Mouse (Mus musculus): ENCODE data around the gene Naaladl2. TPM values are rescaled to one million over a fixed set of nuclear protein-coding genes. Genes with fewer than 3 reads are reported as not detected.

Gene Naaladl2
- polyA plus RNA-seq, 1 experiment from 2014 or later: 3.3 TPM

- 74% methylated on average over 4 of the region's 4 CpGs for WGBS
- H3K4me2 ChIP-seq (ENCODE audit: low read depth, low read length): no peak overlapping the region
- no peak for ATAC-seq (ENCODE audit: low read depth)
Measured at GRCm38 (mm10) chr3:25113107-25113506, 31.0 kb downstream of the Naaladl2 start.

GRCm38 (mm10) chr3:25108997-25109396 lies 35.1 kb downstream of the Naaladl2 start:
- Histone ChIP-seq H3K27ac (replicated peaks; ENCODE audit: low read depth, low read length) (no peak overlapping the region), H3K27me3 (replicated peaks; ENCODE audit: control insufficient read depth, insufficient read depth, low read length) (no peaks in the 10 kb centered on the region), H3K36me3 (ENCODE audit: control insufficient read depth, insufficient read depth, low read length) (no peaks in the 10 kb centered on the region), H3K4me3 (ENCODE audit: low read depth, low read length) (no peak overlapping the region), H3K4me2 (ENCODE audit: low read depth, low read length) (no peak overlapping the region), H3K4me1 (ENCODE audit: control insufficient read depth, insufficient read depth, low read length) (no peaks in the 10 kb centered on the region), H3K9ac (ENCODE audit: low read depth, low read length) (no peak overlapping the region), H3K9me3 (ENCODE audit: control insufficient read depth, low read length) (no peaks in the 10 kb centered on the region)
- peak; percentile 86; the same call in 1 of the 2 replicates for ATAC-seq (ENCODE audit: low read depth)
- WGBS: 42% methylated on average over 3 of the region's 3 CpGs
- DNase-seq (ENCODE audit: low spot score): peak; percentile 82

More at GRCm38 (mm10) chr3:25113107-25113506, 31.0 kb downstream of the Naaladl2 start:
- no peaks in the 10 kb centered on the region for H3K27me3 ChIP-seq (replicated peaks; ENCODE audit: control insufficient read depth, insufficient read depth, low read length)
- no peak overlapping the region for H3K4me3 ChIP-seq (ENCODE audit: low read depth, low read length)
- no peaks in the 10 kb centered on the region for H3K36me3 ChIP-seq (ENCODE audit: control insufficient read depth, insufficient read depth, low read length)
- DNase-seq (ENCODE audit: low spot score): no peak
- no peaks in the 10 kb centered on the region for H3K4me1 ChIP-seq (ENCODE audit: control insufficient read depth, insufficient read depth, low read length)
- H3K27ac ChIP-seq (replicated peaks; ENCODE audit: low read depth, low read length): no peak overlapping the region
- H3K9ac ChIP-seq (ENCODE audit: low read depth, low read length): no peak overlapping the region
- H3K9me3 ChIP-seq (ENCODE audit: control insufficient read depth, low read length): no peaks in the 10 kb centered on the region

- Histone ChIP-seq H3K9me3 (ENCODE audit: control insufficient read depth, low read length) (no peaks in the 10 kb centered on the region), H3K27ac (replicated peaks; ENCODE audit: low read depth, low read length) (no peak overlapping the region), H3K9ac (ENCODE audit: low read depth, low read length) (no peak overlapping the region), H3K4me2 (ENCODE audit: low read depth, low read length) (no peak overlapping the region), H3K4me3 (ENCODE audit: low read depth, low read length) (no peak overlapping the region), H3K27me3 (replicated peaks; ENCODE audit: control insufficient read depth, insufficient read depth, low read length) (no peaks in the 10 kb centered on the region), H3K4me1 (ENCODE audit: control insufficient read depth, insufficient read depth, low read length) (no peaks in the 10 kb centered on the region), H3K36me3 (ENCODE audit: control insufficient read depth, insufficient read depth, low read length) (no peaks in the 10 kb centered on the region)
- DNase-seq (ENCODE audit: low spot score) (no peak), ATAC-seq (ENCODE audit: low read depth) (no peak)
- WGBS: 87% methylated on average over 2 of the region's 2 CpGs
Measured at GRCm38 (mm10) chr3:25092986-25093385, 51.1 kb downstream of the Naaladl2 start.

- H3K27me3 ChIP-seq (replicated peaks; ENCODE audit: control insufficient read depth, insufficient read depth, low read length): no peaks in the 10 kb centered on the region
- no peak overlapping the region for H3K9ac ChIP-seq (ENCODE audit: low read depth, low read length)
- H3K9me3 ChIP-seq (ENCODE audit: control insufficient read depth, low read length): no peaks in the 10 kb centered on the region
- no peak for ATAC-seq (ENCODE audit: low read depth)
- no peaks in the 10 kb centered on the region for H3K36me3 ChIP-seq (ENCODE audit: control insufficient read depth, insufficient read depth, low read length)
- no peak overlapping the region for H3K4me3 ChIP-seq (ENCODE audit: low read depth, low read length)
- DNase-seq (ENCODE audit: low spot score): no peak
- WGBS: 85% methylated on average over 1 of the region's 1 CpGs
- no peak overlapping the region for H3K4me2 ChIP-seq (ENCODE audit: low read depth, low read length)
- no peak overlapping the region for H3K27ac ChIP-seq (replicated peaks; ENCODE audit: low read depth, low read length)
- no peaks in the 10 kb centered on the region for H3K4me1 ChIP-seq (ENCODE audit: control insufficient read depth, insufficient read depth, low read length)
Measured at GRCm38 (mm10) chr3:25075785-25076184, 68.3 kb downstream of the Naaladl2 start.

- ATAC-seq (ENCODE audit: low read depth) (peak; percentile 33), DNase-seq (ENCODE audit: low spot score) (no peak)
- no peaks in the 10 kb centered on the region for H3K27me3 ChIP-seq (replicated peaks; ENCODE audit: control insufficient read depth, insufficient read depth, low read length)
- H3K4me1 ChIP-seq (ENCODE audit: control insufficient read depth, insufficient read depth, low read length): no peaks in the 10 kb centered on the region
- no peaks in the 10 kb centered on the region for H3K9me3 ChIP-seq (ENCODE audit: control insufficient read depth, low read length)
- no peak overlapping the region for H3K9ac ChIP-seq (ENCODE audit: low read depth, low read length)
- H3K27ac ChIP-seq (replicated peaks; ENCODE audit: low read depth, low read length): no peak overlapping the region
- H3K4me2 ChIP-seq (ENCODE audit: low read depth, low read length): no peak overlapping the region
- H3K4me3 ChIP-seq (ENCODE audit: low read depth, low read length): no peak overlapping the region
- H3K36me3 ChIP-seq (ENCODE audit: control insufficient read depth, insufficient read depth, low read length): no peaks in the 10 kb centered on the region
- 59% methylated on average over 4 of the region's 4 CpGs for WGBS
Measured at GRCm38 (mm10) chr3:25074266-25074665, 69.8 kb downstream of the Naaladl2 start.

- ATAC-seq (ENCODE audit: low read depth) (peak; percentile 68), DNase-seq (ENCODE audit: low spot score) (no peak)
- Histone ChIP-seq H3K4me3 (ENCODE audit: low read depth, low read length) (no peak overlapping the region), H3K27ac (replicated peaks; ENCODE audit: low read depth, low read length) (peak overlapping the region; percentile 23; the same call in 1 of the 2 replicates), H3K4me1 (ENCODE audit: control insufficient read depth, insufficient read depth, low read length) (no peaks in the 10 kb centered on the region), H3K4me2 (ENCODE audit: low read depth, low read length) (peak overlapping the region; percentile 12; the same call in 1 of the 2 replicates), H3K36me3 (ENCODE audit: control insufficient read depth, insufficient read depth, low read length) (no peaks in the 10 kb centered on the region), H3K9me3 (ENCODE audit: control insufficient read depth, low read length) (no peaks in the 10 kb centered on the region), H3K27me3 (replicated peaks; ENCODE audit: control insufficient read depth, insufficient read depth, low read length) (no peaks in the 10 kb centered on the region), H3K9ac (ENCODE audit: low read depth, low read length) (no peak overlapping the region)
- WGBS: 40% methylated on average over 6 of the region's 6 CpGs
Measured at GRCm38 (mm10) chr3:25073821-25074220, 70.2 kb downstream of the Naaladl2 start.

GRCm38 (mm10) chr3:25063217-25063616 lies 80.8 kb downstream of the Naaladl2 start:
- Histone ChIP-seq H3K4me3 (ENCODE audit: low read depth, low read length) (no peak overlapping the region), H3K9ac (ENCODE audit: low read depth, low read length) (no peak overlapping the region), H3K27ac (replicated peaks; ENCODE audit: low read depth, low read length) (no peak overlapping the region), H3K27me3 (replicated peaks; ENCODE audit: control insufficient read depth, insufficient read depth, low read length) (no peaks in the 10 kb centered on the region), H3K36me3 (ENCODE audit: control insufficient read depth, insufficient read depth, low read length) (no peaks in the 10 kb centered on the region), H3K9me3 (ENCODE audit: control insufficient read depth, low read length) (no peaks in the 10 kb centered on the region), H3K4me2 (ENCODE audit: low read depth, low read length) (no peak overlapping the region), H3K4me1 (ENCODE audit: control insufficient read depth, insufficient read depth, low read length) (no peaks in the 10 kb centered on the region)
- 70% methylated on average over 4 of the region's 4 CpGs for WGBS
- DNase-seq (ENCODE audit: low spot score) (no peak), ATAC-seq (ENCODE audit: low read depth) (no peak)

- no peaks in the 10 kb centered on the region for H3K36me3 ChIP-seq (ENCODE audit: control insufficient read depth, insufficient read depth, low read length)
- DNase-seq (ENCODE audit: low spot score): no peak
- ATAC-seq (ENCODE audit: low read depth): no peak
- WGBS: 34% methylated on average over 2 of the region's 2 CpGs
- H3K27ac ChIP-seq (replicated peaks; ENCODE audit: low read depth, low read length): no peak overlapping the region
- no peak overlapping the region for H3K4me3 ChIP-seq (ENCODE audit: low read depth, low read length)
- H3K9me3 ChIP-seq (ENCODE audit: control insufficient read depth, low read length): no peaks in the 10 kb centered on the region
- no peak overlapping the region for H3K4me2 ChIP-seq (ENCODE audit: low read depth, low read length)
- H3K4me1 ChIP-seq (ENCODE audit: control insufficient read depth, insufficient read depth, low read length): no peaks in the 10 kb centered on the region
- no peak overlapping the region for H3K9ac ChIP-seq (ENCODE audit: low read depth, low read length)
- H3K27me3 ChIP-seq (replicated peaks; ENCODE audit: control insufficient read depth, insufficient read depth, low read length): no peaks in the 10 kb centered on the region
Measured at GRCm38 (mm10) chr3:25052975-25053374, 91.1 kb downstream of the Naaladl2 start.

- no peak overlapping the region for H3K4me3 ChIP-seq (ENCODE audit: low read depth, low read length)
- H3K4me2 ChIP-seq (ENCODE audit: low read depth, low read length): no peak overlapping the region
- H3K36me3 ChIP-seq (ENCODE audit: control insufficient read depth, insufficient read depth, low read length): no peaks in the 10 kb centered on the region
- peak; percentile 1 for DNase-seq (ENCODE audit: low spot score)
- no peak overlapping the region for H3K27ac ChIP-seq (replicated peaks; ENCODE audit: low read depth, low read length)
- no peaks in the 10 kb centered on the region for H3K9me3 ChIP-seq (ENCODE audit: control insufficient read depth, low read length)
- H3K9ac ChIP-seq (ENCODE audit: low read depth, low read length): no peak overlapping the region
- WGBS: 73% methylated on average over 5 of the region's 5 CpGs
- ATAC-seq (ENCODE audit: low read depth): no peak
- H3K27me3 ChIP-seq (replicated peaks; ENCODE audit: control insufficient read depth, insufficient read depth, low read length): no peaks in the 10 kb centered on the region
- H3K4me1 ChIP-seq (ENCODE audit: control insufficient read depth, insufficient read depth, low read length): no peaks in the 10 kb centered on the region
Measured at GRCm38 (mm10) chr3:25019972-25020371, 124.1 kb downstream of the Naaladl2 start.

Measured in embryonic facial prominence, embryonic 14.5 days (tissue).